Mouse (Mus musculus) limb, embryonic 13.5 days (tissue): ENCODE measurements around the gene Stum. TPM values are rescaled to one million over a fixed set of nuclear protein-coding genes. Genes with fewer than 3 reads are reported as not detected.
A peak's percentile ranks its signal among the peaks of the same experiment; 100 is the strongest.

Experiments
- ATAC-seq: fragments of 200-750 bp; cut with Nextera tagmentation; 2 replicates; pipeline ENCODE4 v1.8.0; 2017; ENCODE audit warnings: low read depth, moderate number of reproducible peaks, moderate TSS enrichment; ENCODE audit not compliant: low FRiP score
- H3K27ac ChIP-seq: fragments of 300-500 bp; sonication (generic); 2 replicates; pipeline ENCODE4 v1.5.1; 2015; ENCODE audit warnings: inconsistent platforms, mild to moderate bottlenecking, moderate library complexity
- H3K27me3 ChIP-seq: fragments of 300-500 bp; sonication (generic); 2 replicates; pipeline ENCODE4 v1.6.1; 2015; ENCODE audit warnings: mild to moderate bottlenecking, inconsistent platforms
- H3K36me3 ChIP-seq: fragments of 300-500 bp; sonication (generic); 2 replicates; pipeline ENCODE4 v1.6.1; 2015; ENCODE audit warnings: inconsistent platforms, mild to moderate bottlenecking, moderate library complexity
- H3K4me1 ChIP-seq: fragments of 300-500 bp; sonication (generic); 2 replicates; pipeline ENCODE4 v1.6.1; 2015; ENCODE audit warnings: inconsistent platforms
- H3K4me2 ChIP-seq: fragments of 300-500 bp; sonication (generic); replicated peaks from 2 replicates; pipeline ENCODE4 v1.6.1; 2015; ENCODE audit warnings: inconsistent platforms, mild to moderate bottlenecking, moderate library complexity
- H3K4me3 ChIP-seq: fragments of 300-500 bp; sonication (generic); 2 replicates; pipeline ENCODE4 v1.5.1; 2015; ENCODE audit warnings: moderate library complexity, mild to moderate bottlenecking, inconsistent platforms
- H3K9ac ChIP-seq: fragments of 300-500 bp; sonication (generic); 2 replicates; pipeline ENCODE4 v1.6.1; 2015; ENCODE audit warnings: mild to moderate bottlenecking, inconsistent platforms
- H3K9me3 ChIP-seq: fragments of 300-500 bp; sonication (generic); 2 replicates; pipeline ENCODE4 v1.6.1; 2016; ENCODE audit warnings: inconsistent platforms
- WGBS: fragments of 180-500 bp; shearing (Covaris S2); methylation state at CpG from one replicate; pipeline ENCODE4 v1.1.7; 2015; 5-methylcytosine and 5-hydroxymethylcytosine counted together
- polyA plus RNA-seq: library from polyadenylated mRNA; unstranded; fragments of >200 nt; fragmentation: Nextera tagmentation; extraction: Ambion mirVana; gene quantifications from 2 replicates; pipeline ENCODE4 v1.2.1, GENCODE M21; 2015

The Stum gene
- polyA plus RNA-seq, 1 experiment from 2014 or later = 4.6 TPM

- Histone ChIP-seq H3K4me1 (peaks cover 43% of the 10 kb centered on the region), H3K27ac (peak overlapping the region; percentile 88), H3K9me3 (peaks cover 3% of the 10 kb centered on the region; the same call in 1 of the 2 replicates), H3K27me3 (no peaks in the 10 kb centered on the region), H3K36me3 (peaks cover 3% of the 10 kb centered on the region; the same call in 1 of the 2 replicates), H3K4me2 (peak overlapping the region; percentile 78), H3K4me3 (peak overlapping the region; percentile 48), H3K9ac (peak overlapping the region; percentile 51; the same call in 1 of the 2 replicates)
- 11% methylated on average over 11 of the region's 11 CpGs for WGBS
- ATAC-seq = no peak
These were observed 95.4 kb downstream of the Stum start for GRCm38 (mm10) chr1:180387750-180388480.

- Histone ChIP-seq H3K9ac (peak overlapping the region; percentile 70), H3K27ac (peak overlapping the region; percentile 88), H3K4me3 (peak overlapping the region; percentile 48), H3K27me3 (no peaks in the 10 kb centered on the region), H3K9me3 (peaks cover 3% of the 10 kb centered on the region; the same call in 1 of the 2 replicates), H3K36me3 (peaks cover 3% of the 10 kb centered on the region; the same call in 1 of the 2 replicates), H3K4me2 (peak overlapping the region; percentile 78), H3K4me1 (peaks cover 43% of the 10 kb centered on the region)
- WGBS = 2% methylated on average over 27 of the region's 27 CpGs
- ATAC-seq = peak; percentile 96
These were observed 96.2 kb downstream of the Stum start for GRCm38 (mm10) chr1:180386951-180387749.

- H3K9me3 ChIP-seq = no peaks in the 10 kb centered on the region
- ATAC-seq = no peak
- H3K36me3 ChIP-seq = peaks cover 3% of the 10 kb centered on the region; the same call in 1 of the 2 replicates
- H3K4me3 ChIP-seq = no peak overlapping the region
- H3K27ac ChIP-seq = no peak overlapping the region
- no peak overlapping the region for H3K4me2 ChIP-seq
- H3K9ac ChIP-seq = no peak overlapping the region
- WGBS = 79% methylated on average over 6 of the region's 6 CpGs
- peaks cover 44% of the 10 kb centered on the region for H3K4me1 ChIP-seq
- no peaks in the 10 kb centered on the region for H3K27me3 ChIP-seq
These were observed 98.0 kb downstream of the Stum start for GRCm38 (mm10) chr1:180385308-180385707.

- Histone ChIP-seq H3K4me1 (peaks cover 49% of the 10 kb centered on the region), H3K27ac (no peak overlapping the region; the same call in 1 of the 2 replicates), H3K9me3 (no peaks in the 10 kb centered on the region), H3K9ac (no peak overlapping the region), H3K4me3 (no peak overlapping the region), H3K4me2 (no peak overlapping the region), H3K27me3 (no peaks in the 10 kb centered on the region), H3K36me3 (peaks cover 3% of the 10 kb centered on the region; the same call in 1 of the 2 replicates)
- ATAC-seq = no peak
- 71% methylated on average over 10 of the region's 10 CpGs for WGBS
These were observed 98.8 kb downstream of the Stum start for GRCm38 (mm10) chr1:180384486-180384885.

GRCm38 (mm10) chr1:180383884-180384283 lies 99.4 kb downstream of the Stum start:
- H3K27ac ChIP-seq = no peak overlapping the region; the same call in 1 of the 2 replicates
- ATAC-seq = no peak
- no peaks in the 10 kb centered on the region for H3K27me3 ChIP-seq
- H3K9ac ChIP-seq = no peak overlapping the region
- H3K9me3 ChIP-seq = no peaks in the 10 kb centered on the region
- H3K4me3 ChIP-seq = no peak overlapping the region
- H3K36me3 ChIP-seq = peaks cover 3% of the 10 kb centered on the region; the same call in 1 of the 2 replicates
- H3K4me2 ChIP-seq = no peak overlapping the region
- 94% methylated on average over 8 of the region's 8 CpGs for WGBS
- H3K4me1 ChIP-seq = peaks cover 49% of the 10 kb centered on the region

Other genes with a start within 250 kb of the Stum start
- 14.5 and 14.9 TPM in 2 replicates for gene Psen2, start 220.1 kb downstream of the Stum start, polyA plus RNA-seq
- 9.5 and 10.1 TPM in 2 replicates for gene Itpkb, start 153.0 kb downstream of the Stum start, polyA plus RNA-seq
- 139 and 144 TPM in 2 replicates for gene Parp1, start 85.4 kb upstream of the Stum start, polyA plus RNA-seq
- 19.8 and 21.4 TPM in 2 replicates for gene Lin9, start 157.6 kb upstream of the Stum start, polyA plus RNA-seq
- gene Mixl1, start 213.5 kb upstream of the Stum start, polyA plus RNA-seq = 0.34 and 0.46 TPM in 2 replicates
- gene Acbd3, start 242.5 kb upstream of the Stum start, polyA plus RNA-seq = 25.0 and 25.4 TPM in 2 replicates